Mouse (Mus musculus): ENCODE results near the gene Svs6.
"Not testable (repeated sequence)": the region's sequence is repeated elsewhere in the genome, so short reads cannot be mapped to it uniquely, and the experiment has no call there.

Gene Svs6

GRCm38 (mm10) chr2:164316451-164316850, at the start of gene Svs6:
Gene Svs6 (plus strand): TSS chr2:164316751.
- DNase-seq (ENCODE audit: low spot score), result not testable (repeated sequence)

GRCm38 (mm10) chr2:164278359-164278758, 38.2 kb upstream of the Svs6 start, which contains the start of gene Svs4:
Gene Svs4 (minus strand): TSS chr2:164278459.
- no peak for DNase-seq (ENCODE audit: low spot score)

- not testable (repeated sequence) for DNase-seq (ENCODE audit: low spot score)
Observed at GRCm38 (mm10) chr2:164288968-164289367, 27.6 kb upstream of the Svs6 start, which contains the start of gene Svs3a. Gene Svs3a (plus strand): TSS chr2:164289268.

GRCm38 (mm10) chr2:164312599-164312998, 4.0 kb upstream of the Svs6 start:
- DNase-seq (ENCODE audit: low spot score), result no peak

GRCm38 (mm10) chr2:164315460-164315859, 1.1 kb upstream of the Svs6 start:
- DNase-seq (ENCODE audit: low spot score), result not testable (repeated sequence)

GRCm38 (mm10) chr2:164320983-164321382, 4.4 kb downstream of the Svs6 start:
- no peak for DNase-seq (ENCODE audit: low spot score)

GRCm38 (mm10) chr2:164332440-164332839, 15.9 kb downstream of the Svs6 start, which contains the start of gene Svs5:
Gene Svs5 (plus strand): TSS chr2:164332740.
- not testable (repeated sequence) for DNase-seq (ENCODE audit: low spot score)

GRCm38 (mm10) chr2:164343732-164344131, 27.2 kb downstream of the Svs6 start:
- not testable (repeated sequence) for DNase-seq (ENCODE audit: low spot score)

- not testable (repeated sequence) for DNase-seq (ENCODE audit: low spot score)
Observed at GRCm38 (mm10) chr2:164347697-164348096, 31.1 kb downstream of the Svs6 start.

- DNase-seq (ENCODE audit: low spot score), result peak; percentile 49
Observed at GRCm38 (mm10) chr2:164348980-164349379, 32.4 kb downstream of the Svs6 start.

GRCm38 (mm10) chr2:164352697-164353096, 36.1 kb downstream of the Svs6 start:
- DNase-seq (ENCODE audit: low spot score), result no peak

- DNase-seq (ENCODE audit: low spot score), result no peak
Observed at GRCm38 (mm10) chr2:164353356-164353755, 36.8 kb downstream of the Svs6 start.

GRCm38 (mm10) chr2:164356177-164356967, 39.8 kb downstream of the Svs6 start:
- DNase-seq (ENCODE audit: low spot score), result no peak

GRCm38 (mm10) chr2:164358373-164358772, 41.8 kb downstream of the Svs6 start:
- DNase-seq (ENCODE audit: low spot score), result no peak

GRCm38 (mm10) chr2:164359031-164359430, 42.5 kb downstream of the Svs6 start:
- no peak for DNase-seq (ENCODE audit: low spot score)

GRCm38 (mm10) chr2:164359668-164360067, 43.1 kb downstream of the Svs6 start:
- no peak for DNase-seq (ENCODE audit: low spot score)

- no peak for DNase-seq (ENCODE audit: low spot score)
Observed at GRCm38 (mm10) chr2:164360974-164361657, 44.6 kb downstream of the Svs6 start.

GRCm38 (mm10) chr2:164366947-164367346, 50.4 kb downstream of the Svs6 start:
- no peak for DNase-seq (ENCODE audit: low spot score)

Measured in retina, embryonic 14.5 days (tissue).